Mouse (Mus musculus) heart, adult 2 months (tissue): ENCODE results near the gene Eif2ak3. TPM values are rescaled to one million over a fixed set of nuclear protein-coding genes. Genes with fewer than 3 reads are reported as not detected.

ENCODE experiments used
- DNase-seq, 2 experiments: peaks; one replicate each; pipeline ENCODE4 v3.0.0; 2021
- H3K27ac ChIP-seq: fragments of 200-600 bp; 2 replicates; pipeline ENCODE4 v1.8.1; 2022
- H3K27me3 ChIP-seq: fragments of 200-500 bp; 2 replicates; pipeline ENCODE4 v1.6.1; 2012; ENCODE audit warnings: mild to moderate bottlenecking, low read length, inconsistent platforms, mixed read lengths; ENCODE audit not compliant: control insufficient read depth, insufficient read depth
- H3K36me3 ChIP-seq: fragments of 200-500 bp; 2 replicates; pipeline ENCODE4 v1.6.1; 2012; ENCODE audit warnings: low read length, inconsistent platforms; ENCODE audit not compliant: control insufficient read depth, insufficient read depth
- H3K4me1 ChIP-seq: fragments of 200-500 bp; 2 replicates; pipeline ENCODE4 v1.6.1; 2011; ENCODE audit warnings: low read length; ENCODE audit not compliant: control insufficient read depth, insufficient read depth
- H3K4me3 ChIP-seq: fragments of 200-600 bp; 2 replicates; pipeline ENCODE4 v1.8.1; 2022
- H3K79me2 ChIP-seq: fragments of 200-500 bp; replicated peaks from 2 replicates; pipeline ENCODE4 v1.6.1; 2012; ENCODE audit warnings: mild to moderate bottlenecking, inconsistent platforms, low read length, moderate library complexity, mixed read lengths; ENCODE audit not compliant: control insufficient read depth, insufficient read depth
- H3K9ac ChIP-seq: fragments of 200-500 bp; 2 replicates; pipeline ENCODE4 v1.6.1; 2012; ENCODE audit warnings: low read depth, mild to moderate bottlenecking, control low read depth, inconsistent platforms, low read length, mixed read lengths
- CTCF ChIP-seq: fragments of 200-600 bp; IDR thresholded peaks from 2 replicates; pipeline ENCODE4 v1.8.1; 2022; ENCODE audit warnings: antibody characterized with exemption, mild to moderate bottlenecking, moderate library complexity
- EP300 ChIP-seq: fragments of 200-500 bp; IDR thresholded peaks from 2 replicates; pipeline ENCODE4 v1.6.1; 2011; ENCODE audit warnings: low read depth, low read length, control low read depth; ENCODE audit not compliant: insufficient read depth
- POLR2A ChIP-seq: fragments of 200-500 bp; IDR thresholded peaks from 2 replicates; pipeline ENCODE4 v1.6.1; 2011; ENCODE audit warnings: mild to moderate bottlenecking, low read depth, low read length, control low read depth; ENCODE audit not compliant: insufficient read depth
- WGBS: fragments of 180-500 bp; shearing (Covaris S2); methylation state at CpG from one replicate; pipeline ENCODE4 v1.1.7; 2018; 5-methylcytosine and 5-hydroxymethylcytosine counted together
- intact Hi-C: fragments of 180-260 bp; cut with DNase I; formaldehyde crosslinking; loops from one replicate; pipeline ENCODE4 v1.15.1; 2025
- polyA plus RNA-seq: library from polyadenylated mRNA; depleted of rRNA; stranded (reverse); fragments of >200 nt; gene quantifications from 2 replicates; pipeline ENCODE4 v1.2.3, GENCODE M21; 2012
- total RNA-seq, 2 experiments: library from RNA; stranded (reverse); gene quantifications; 2 replicates each; pipeline ENCODE4 v1.2.3; 2021

The Eif2ak3 gene
- total and polyA plus RNA-seq, 3 experiments: 4.0 to 8.5 (median 8.4) TPM

DNA sequence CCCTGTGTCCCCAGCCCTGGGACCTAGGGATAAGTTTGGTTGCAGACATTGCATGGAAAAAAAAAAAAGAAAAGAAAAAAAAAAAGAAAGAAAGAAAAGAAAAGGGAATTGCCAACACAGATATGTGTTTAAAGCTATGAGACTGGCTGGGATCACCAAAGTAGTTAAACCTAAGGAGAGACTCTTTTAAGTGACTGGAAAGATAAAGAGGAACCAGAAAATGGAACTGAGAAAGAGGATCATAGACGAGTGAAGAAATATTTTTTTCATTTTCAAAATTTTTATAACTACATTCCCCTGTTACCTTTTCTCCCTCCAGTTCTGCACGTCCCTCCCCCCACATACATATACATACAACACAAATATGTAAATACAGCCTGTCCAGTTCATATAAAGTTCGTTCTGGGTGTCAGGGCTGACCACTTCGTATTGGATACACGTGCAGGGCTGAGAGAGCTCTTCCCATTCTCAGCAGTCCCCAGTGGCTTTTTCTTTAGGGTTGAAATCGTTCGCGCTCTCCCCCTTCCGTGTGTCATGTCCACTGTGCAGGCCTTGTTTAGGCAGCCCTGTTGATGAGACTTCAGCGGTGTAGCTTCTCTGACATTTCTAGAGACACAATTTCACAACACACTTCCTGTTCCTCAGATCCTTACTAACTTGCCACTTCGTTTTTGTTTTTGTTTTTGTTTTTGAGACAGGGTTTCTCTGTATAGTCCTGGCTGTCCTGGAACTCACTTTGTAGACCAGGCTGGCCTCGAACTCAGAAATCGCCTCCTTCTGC lies 11.4 kb downstream of the Eif2ak3 start:
- Histone ChIP-seq H3K4me3 (no peak overlapping the region), H3K79me2 (peaks cover 1% of the 10 kb centered on the region; the same call in 1 of the 2 replicates), H3K27ac (no peak overlapping the region), H3K36me3 (no peaks in the 10 kb centered on the region), H3K4me1 (peaks cover 1% of the 10 kb centered on the region; the same call in 1 of the 2 replicates), H3K27me3 (no peaks in the 10 kb centered on the region), H3K9ac (no peak overlapping the region)
- TF ChIP-seq EP300 (no peak), POLR2A (no peak), CTCF (no peak)
- no peak for DNase-seq
- intact Hi-C loops: no loop called here
- WGBS: 85% methylated on average over 13 of the region's 13 CpGs

DNA sequence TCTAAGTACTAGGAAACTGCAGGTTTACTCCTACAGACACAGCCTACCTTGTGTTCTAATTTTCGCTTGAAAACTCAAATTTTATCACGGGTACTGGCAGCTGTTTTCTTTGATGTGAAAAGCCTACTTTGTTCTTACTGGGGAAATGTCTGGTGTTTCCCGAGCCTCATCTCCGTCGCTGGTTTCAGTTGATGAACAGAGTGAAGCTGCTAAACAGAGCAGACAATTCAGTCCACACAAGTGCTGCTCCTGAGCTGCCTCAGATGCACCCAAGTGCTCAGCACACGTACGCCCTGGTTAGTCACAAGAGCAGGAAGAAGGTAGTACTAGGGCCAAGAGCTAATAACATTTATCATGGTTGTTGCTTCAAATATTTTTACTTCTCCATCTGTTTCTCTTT lies 18.4 kb downstream of the Eif2ak3 start:
- no peak for DNase-seq
- TF ChIP-seq CTCF: no peak
- TF ChIP-seq POLR2A: no peak
- TF ChIP-seq EP300: no peak
- Histone ChIP-seq H3K4me3 (no peak overlapping the region), H3K4me1 (peaks cover 4% of the 10 kb centered on the region; the same call in 1 of the 2 replicates), H3K9ac (no peak overlapping the region), H3K79me2 (peaks cover 5% of the 10 kb centered on the region; the same call in 1 of the 2 replicates), H3K27ac (no peak overlapping the region), H3K36me3 (peaks cover 5% of the 10 kb centered on the region), H3K27me3 (no peaks in the 10 kb centered on the region)
- intact Hi-C loops: no loop called here
- WGBS: 78% methylated on average over 7 of the region's 7 CpGs

DNA sequence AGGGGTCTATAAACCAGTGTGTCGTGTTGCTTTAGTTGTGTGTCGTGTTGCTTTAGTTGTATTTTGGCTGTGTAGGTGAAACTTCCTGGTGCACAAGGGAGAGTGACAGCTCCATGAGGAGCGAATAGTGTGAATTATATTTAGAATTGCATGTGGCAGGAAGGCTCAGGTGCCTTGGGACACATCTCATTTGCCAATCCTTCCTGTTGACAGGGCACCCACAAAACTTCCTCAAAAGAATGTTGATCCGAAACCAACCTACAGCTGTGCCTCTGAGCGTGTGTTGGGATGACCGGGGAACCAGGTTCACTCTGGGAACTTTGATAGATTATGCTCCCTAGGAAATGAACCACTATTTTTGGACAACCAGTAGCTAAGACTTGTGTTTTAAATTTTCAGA lies 20.0 kb downstream of the Eif2ak3 start:
- H3K9ac ChIP-seq: no peak overlapping the region

DNA sequence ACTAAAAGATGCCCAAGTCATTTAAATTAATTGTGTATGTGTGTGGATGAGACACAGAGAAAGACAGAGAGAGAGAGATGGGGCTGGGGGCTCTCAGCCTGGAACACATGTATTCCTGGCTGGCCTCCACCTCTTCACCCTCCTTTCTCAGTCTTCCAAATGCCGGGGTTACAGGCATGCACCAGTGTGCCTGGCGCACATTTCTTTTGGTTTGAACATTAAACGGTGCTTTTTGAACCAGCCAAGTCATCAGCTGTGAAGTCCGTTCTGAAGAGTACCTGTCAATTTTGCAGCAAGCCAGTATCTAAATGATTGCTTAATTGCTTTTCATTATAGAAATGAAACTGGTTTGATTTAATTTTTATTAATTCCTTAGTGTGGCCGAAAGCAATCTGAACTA lies 22.4 kb downstream of the Eif2ak3 start:
- intact Hi-C loops: no loop called here
- no peak overlapping the region for H3K4me3 ChIP-seq

More for the DNA sequence above, 20.0 kb downstream of the Eif2ak3 start:
- H3K27me3 ChIP-seq: no peaks in the 10 kb centered on the region
- no peak for DNase-seq
- H3K36me3 ChIP-seq: peaks cover 5% of the 10 kb centered on the region
- peaks cover 4% of the 10 kb centered on the region; the same call in 1 of the 2 replicates for H3K4me1 ChIP-seq
- 64% methylated on average over 6 of the region's 6 CpGs for WGBS
- H3K4me3 ChIP-seq: no peak overlapping the region
- H3K79me2 ChIP-seq: peaks cover 4% of the 10 kb centered on the region; the same call in 1 of the 2 replicates
- no peak overlapping the region for H3K27ac ChIP-seq
- intact Hi-C loops: no loop called here
- TF ChIP-seq EP300: no peak
- TF ChIP-seq CTCF: no peak
- TF ChIP-seq POLR2A: no peak

DNA sequence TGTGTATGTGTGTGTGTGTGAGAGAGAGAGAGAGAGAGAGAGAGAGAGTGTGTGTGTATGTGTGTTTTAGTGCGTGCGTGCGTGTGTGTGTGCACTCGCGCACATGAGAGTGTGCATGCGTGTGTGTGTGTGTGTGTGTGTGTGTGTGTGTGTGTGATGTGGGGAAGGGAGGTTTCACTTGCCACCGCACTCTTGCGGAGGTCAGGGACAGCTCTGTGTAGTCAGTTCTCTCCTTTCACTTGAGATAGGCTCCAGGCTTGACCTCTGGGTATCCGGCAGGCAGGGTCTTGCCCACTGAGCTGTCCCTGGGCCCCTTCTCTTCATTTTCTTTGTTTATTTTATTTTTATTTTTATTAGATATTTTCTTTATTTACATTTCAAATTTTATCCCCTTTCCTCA lies 23.0 kb downstream of the Eif2ak3 start:
- H3K4me3 ChIP-seq: no peak overlapping the region
- WGBS: 97% methylated on average over 9 of the region's 9 CpGs
- intact Hi-C loops: no loop called here
- H3K9ac ChIP-seq: no peak overlapping the region
- no peak for TF ChIP-seq CTCF
- no peak for TF ChIP-seq POLR2A
- TF ChIP-seq EP300: no peak
- no peak for DNase-seq
- H3K4me1 ChIP-seq: peaks cover 8% of the 10 kb centered on the region
- no peak overlapping the region for H3K27ac ChIP-seq
- H3K36me3 ChIP-seq: peaks cover 5% of the 10 kb centered on the region
- peaks cover 1% of the 10 kb centered on the region; the same call in 1 of the 2 replicates for H3K79me2 ChIP-seq
- no peaks in the 10 kb centered on the region for H3K27me3 ChIP-seq

More for the DNA sequence above, 22.4 kb downstream of the Eif2ak3 start:
- TF ChIP-seq CTCF: no peak
- TF ChIP-seq POLR2A: no peak
- TF ChIP-seq EP300: no peak
- H3K27me3 ChIP-seq: no peaks in the 10 kb centered on the region
- DNase-seq: no peak
- H3K4me1 ChIP-seq: peaks cover 6% of the 10 kb centered on the region; the same call in 1 of the 2 replicates
- WGBS: 86% methylated on average over 5 of the region's 5 CpGs
- H3K9ac ChIP-seq: no peak overlapping the region
- peaks cover 5% of the 10 kb centered on the region for H3K36me3 ChIP-seq
- peaks cover 4% of the 10 kb centered on the region; the same call in 1 of the 2 replicates for H3K79me2 ChIP-seq
- no peak overlapping the region for H3K27ac ChIP-seq

DNA sequence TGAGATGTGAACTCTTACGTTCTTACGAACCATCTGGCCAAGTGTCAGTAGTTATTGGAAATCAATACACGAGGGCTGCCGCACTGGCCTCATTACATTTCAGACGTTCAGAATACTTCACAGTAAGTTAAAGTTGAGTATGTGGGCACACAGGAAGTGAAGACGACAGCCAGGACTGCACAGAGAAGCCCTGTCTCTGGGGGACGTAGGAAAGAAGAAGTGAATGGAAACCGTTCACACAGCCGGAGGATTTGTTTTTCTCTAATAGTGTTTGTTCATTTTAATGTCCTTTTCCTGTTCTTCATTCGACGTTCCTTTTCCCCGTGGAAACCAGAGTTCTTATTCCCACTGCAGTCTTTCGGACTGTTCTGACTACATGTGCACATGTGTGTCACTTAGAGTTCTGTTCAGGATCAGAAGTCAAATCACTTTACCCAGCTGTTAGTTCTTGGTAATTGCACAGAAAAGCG lies 27.2 kb downstream of the Eif2ak3 start:
- peaks cover 6% of the 10 kb centered on the region for H3K36me3 ChIP-seq
- no peak overlapping the region for H3K4me3 ChIP-seq
- intact Hi-C loops: no loop called here
- no peak for TF ChIP-seq POLR2A
- no peak for TF ChIP-seq CTCF
- TF ChIP-seq EP300: no peak
- peaks cover 7% of the 10 kb centered on the region for H3K4me1 ChIP-seq
- WGBS: 46% methylated on average over 14 of the region's 14 CpGs
- DNase-seq: no peak
- H3K27me3 ChIP-seq: no peaks in the 10 kb centered on the region
- H3K79me2 ChIP-seq: peaks cover 1% of the 10 kb centered on the region; the same call in 1 of the 2 replicates
- H3K9ac ChIP-seq: no peak overlapping the region
- no peak overlapping the region for H3K27ac ChIP-seq
